Mouse (Mus musculus) megakaryocyte, adult 5-6 weeks (primary cell): ENCODE data around the gene Myo9b. TPM values are rescaled to one million over a fixed set of nuclear protein-coding genes. Genes with fewer than 3 reads are reported as not detected.

Source experiments
- ATAC-seq: 2 replicates; pipeline ENCODE4 v1.8.0; 2016; ENCODE audit warnings: mild to moderate bottlenecking, inconsistent platforms; ENCODE audit not compliant: poor library complexity, severe bottlenecking
- total RNA-seq, 2 experiments: library from RNA; stranded (forward) in 1 of 2; stranded (reverse) in 1 of 2; fragments of 153-499, 151-499 nt in 1 of 2; fragments of 221-1000, 200-1000 nt in 1 of 2; gene quantifications; 2 replicates each; pipeline versions ENCODE4 v1.2.3 to v1.2.4; 2015 to 2017

Gene Myo9b
- total RNA-seq, 2 experiments from 2014 or later = 57.1 to 61.7 TPM

GRCm38 (mm10) chr8:71366771-71367528, 94.4 kb downstream of the Myo9b start, which contains the start of gene Use1:
Use1 (plus strand) TSS chr8:71366848.
- peak; percentile 71 for ATAC-seq

GRCm38 (mm10) chr8:71367529-71368176, 95.1 kb downstream of the Myo9b start:
- ATAC-seq = no peak

- ATAC-seq = no peak
Measured at GRCm38 (mm10) chr8:71368366-71368765, 95.9 kb downstream of the Myo9b start.

GRCm38 (mm10) chr8:71369040-71369718, 96.7 kb downstream of the Myo9b start:
- no peak for ATAC-seq

GRCm38 (mm10) chr8:71370711-71371235, 98.3 kb downstream of the Myo9b start:
- ATAC-seq = no peak

GRCm38 (mm10) chr8:71371236-71371848, 98.8 kb downstream of the Myo9b start, which contains the start of gene Ocel1:
Ocel1 (plus strand) TSS chr8:71371298.
- ATAC-seq = peak; percentile 74

GRCm38 (mm10) chr8:71372427-71372826, 99.9 kb downstream of the Myo9b start:
- no peak for ATAC-seq

- ATAC-seq = no peak
Measured at GRCm38 (mm10) chr8:71373000-71373399, 100.5 kb downstream of the Myo9b start.

- no peak for ATAC-seq
Measured at GRCm38 (mm10) chr8:71374616-71375206, 102.2 kb downstream of the Myo9b start.

- ATAC-seq = peak; percentile 50
Measured at GRCm38 (mm10) chr8:71375581-71376422, 103.3 kb downstream of the Myo9b start.

GRCm38 (mm10) chr8:71376423-71377030, 104.0 kb downstream of the Myo9b start:
- ATAC-seq = no peak

GRCm38 (mm10) chr8:71379008-71379407, 106.5 kb downstream of the Myo9b start:
- no peak for ATAC-seq

- ATAC-seq = no peak
Measured at GRCm38 (mm10) chr8:71379512-71380075, 107.1 kb downstream of the Myo9b start.

GRCm38 (mm10) chr8:71380178-71381171, 108.0 kb downstream of the Myo9b start:
- ATAC-seq = no peak

GRCm38 (mm10) chr8:71381421-71381970, 109.0 kb downstream of the Myo9b start, which contains the start of gene Nr2f6:
Nr2f6 (minus strand) TSS chr8:71381960.
- ATAC-seq = peak; percentile 41

GRCm38 (mm10) chr8:71381971-71382961, 109.8 kb downstream of the Myo9b start:
- ATAC-seq = peak; percentile 89
